Mouse (Mus musculus): ENCODE measurements around the gene Slc28a1.

DNA sequence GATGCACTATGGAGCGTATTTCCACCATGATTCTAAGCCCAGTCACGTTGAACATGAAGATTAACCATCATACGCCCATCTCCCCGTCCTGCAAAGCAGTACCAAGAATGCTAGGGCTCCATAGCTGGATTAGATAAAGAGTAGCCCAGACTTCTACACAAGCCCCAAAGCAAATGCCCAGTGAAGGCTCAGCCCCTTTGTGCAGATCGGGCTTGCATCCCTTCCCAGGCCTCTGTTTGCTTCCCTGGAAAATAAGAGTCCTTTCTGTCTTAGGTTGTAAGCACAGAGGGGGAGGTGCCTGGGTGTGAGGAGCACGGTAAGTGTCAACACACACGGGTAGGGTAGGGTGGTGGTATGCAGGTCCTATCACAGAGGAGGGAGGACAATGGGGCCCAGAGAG lies 38.2 kb downstream of the Slc28a1 start:
- TF ChIP-seq MYOG (IDR thresholded peaks at IDR 0.05; ENCODE audit: control insufficient read depth in 1 of 3, insufficient read depth in 1 of 3, insufficient read length in 2 of 3, low read depth in 2 of 3) (no peak), POLR2A (IDR thresholded peaks at IDR 0.05; ENCODE audit: insufficient read length, low read depth) (no peak), USF1 (IDR thresholded peaks at IDR 0.05; ENCODE audit: low read depth) (no peak), MYOD1 (IDR thresholded peaks at IDR 0.05; ENCODE audit: control insufficient read depth in 1 of 3, insufficient read length in 2 of 3, low read depth in 2 of 3) (no peak), REST (IDR thresholded peaks at IDR 0.05; ENCODE audit: insufficient read depth, insufficient read length) (no peak)

All from myocyte (in vitro differentiated cells).